Mouse (Mus musculus) forebrain, embryonic 10.5 days (tissue): ENCODE measurements at regions not wholly inside any gene's neighbourhood (a gene's known extent, or its start where the extent isn't known, plus 50 kb on each side); places are given as distances from the start of the nearest gene placed in this dataset.

ENCODE experiments used
- DNase-seq: peaks from one replicate; pipeline ENCODE4 v3.0.0-alpha.2; 2017; ENCODE audit warnings: low spot score; ENCODE audit errors: extremely low spot score
- H3K27ac ChIP-seq: fragments of 300-500 bp; sonication (generic); 2 replicates; pipeline ENCODE4 v1.5.1; 2016; ENCODE audit warnings: mild to moderate bottlenecking
- H3K27me3 ChIP-seq: fragments of 300-500 bp; sonication (generic); 2 replicates; pipeline ENCODE4 v1.6.1; 2016; ENCODE audit warnings: mild to moderate bottlenecking; ENCODE audit not compliant: poor library complexity, severe bottlenecking
- H3K36me3 ChIP-seq: fragments of 300-500 bp; sonication (generic); replicated peaks from 2 replicates; pipeline ENCODE4 v1.6.1; 2016; ENCODE audit warnings: mild to moderate bottlenecking, moderate library complexity
- H3K4me1 ChIP-seq: fragments of 300-500 bp; sonication (generic); 2 replicates; pipeline ENCODE4 v1.6.1; 2016
- H3K4me3 ChIP-seq: fragments of 300-500 bp; sonication (generic); 2 replicates; pipeline ENCODE4 v1.5.1; 2016; ENCODE audit warnings: mild to moderate bottlenecking, moderate library complexity
- H3K9me3 ChIP-seq: fragments of 300-500 bp; sonication (generic); 2 replicates; pipeline ENCODE4 v1.6.1; 2016; ENCODE audit warnings: mild to moderate bottlenecking, moderate library complexity
- WGBS: fragments of 180-500 bp; shearing (Covaris S2); methylation state at CpG from one replicate; pipeline ENCODE4 v1.1.7; 2016; 5-methylcytosine and 5-hydroxymethylcytosine counted together

DNA sequence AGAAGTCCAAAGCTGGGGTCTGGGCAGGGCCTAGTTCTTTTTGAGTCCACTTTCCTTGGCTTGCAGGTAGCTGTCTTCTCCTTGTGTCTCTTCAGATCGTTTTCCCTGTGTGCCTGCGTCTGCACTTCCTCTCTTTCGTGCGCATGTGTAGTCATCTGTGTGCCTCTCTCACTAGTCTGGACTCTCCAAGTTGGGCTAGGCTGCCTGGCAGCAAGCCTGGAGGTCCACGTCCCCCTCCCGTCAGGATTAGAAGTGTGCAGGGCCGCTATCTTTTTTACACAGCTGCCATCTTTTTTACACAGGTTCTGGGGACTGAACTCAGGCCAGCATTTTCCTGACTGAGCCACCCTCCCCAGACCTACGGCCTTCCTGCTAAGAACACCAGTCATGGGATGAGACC, 55.8 kb upstream of the Sec14l1 start:
- Histone ChIP-seq H3K36me3 (no peaks in the 10 kb centered on the region), H3K4me1 (peaks cover 44% of the 10 kb centered on the region), H3K27me3 (peaks cover 26% of the 10 kb centered on the region), H3K9me3 (no peaks in the 10 kb centered on the region), H3K4me3 (no peak overlapping the region), H3K27ac (no peak overlapping the region)
- DNase-seq = no peak
- 73% methylated on average over 8 of the region's 8 CpGs for WGBS

- no peak for DNase-seq
- Histone ChIP-seq H3K27me3 (peaks cover 26% of the 10 kb centered on the region), H3K4me3 (peak overlapping the region; percentile 38), H3K9me3 (no peaks in the 10 kb centered on the region), H3K4me1 (peaks cover 46% of the 10 kb centered on the region), H3K27ac (peak overlapping the region; percentile 75), H3K36me3 (no peaks in the 10 kb centered on the region)
- 4% methylated on average over 19 of the region's 19 CpGs for WGBS
These were observed 54.8 kb upstream of the Sec14l1 start for GRCm38 (mm10) chr11:117059981-117060705.

DNA sequence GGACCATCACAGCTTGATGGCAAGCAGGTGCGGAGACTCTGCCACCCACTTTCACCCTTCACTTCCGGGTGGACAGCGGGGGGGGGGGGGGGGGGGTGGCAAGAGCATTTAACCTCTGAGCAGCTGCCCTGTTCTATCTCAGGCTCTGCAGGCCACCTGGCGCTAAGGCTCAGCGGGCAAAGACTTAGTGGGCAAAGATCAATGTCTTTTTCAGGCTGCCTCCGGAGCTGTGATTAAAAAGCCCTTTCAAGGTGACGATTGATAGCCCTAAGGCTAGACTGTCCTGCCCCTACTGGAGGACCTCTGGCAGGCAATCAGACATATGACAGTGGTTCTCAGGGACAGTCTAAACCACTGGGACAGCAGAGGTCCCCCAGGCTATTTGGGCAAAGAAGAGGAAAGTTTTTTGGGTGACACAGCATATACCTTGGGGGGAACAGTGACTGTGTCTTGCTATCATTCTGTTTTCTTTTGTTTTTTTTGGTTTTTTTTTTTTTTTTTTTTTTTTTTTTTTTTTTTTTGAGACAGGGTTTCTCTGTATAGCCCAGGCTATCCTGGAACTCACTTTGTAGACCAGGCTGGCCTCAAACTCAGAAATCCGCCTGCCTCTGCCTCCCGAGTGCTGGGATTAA, 54.1 kb upstream of the Sec14l1 start:
- peaks cover 46% of the 10 kb centered on the region for H3K4me1 ChIP-seq
- peak overlapping the region; percentile 75 for H3K27ac ChIP-seq
- H3K36me3 ChIP-seq = no peaks in the 10 kb centered on the region
- peaks cover 26% of the 10 kb centered on the region for H3K27me3 ChIP-seq
- no peaks in the 10 kb centered on the region for H3K9me3 ChIP-seq
- H3K4me3 ChIP-seq = peak overlapping the region; percentile 38
- no peak for DNase-seq
- WGBS = 29% methylated on average over 9 of the region's 9 CpGs

DNA sequence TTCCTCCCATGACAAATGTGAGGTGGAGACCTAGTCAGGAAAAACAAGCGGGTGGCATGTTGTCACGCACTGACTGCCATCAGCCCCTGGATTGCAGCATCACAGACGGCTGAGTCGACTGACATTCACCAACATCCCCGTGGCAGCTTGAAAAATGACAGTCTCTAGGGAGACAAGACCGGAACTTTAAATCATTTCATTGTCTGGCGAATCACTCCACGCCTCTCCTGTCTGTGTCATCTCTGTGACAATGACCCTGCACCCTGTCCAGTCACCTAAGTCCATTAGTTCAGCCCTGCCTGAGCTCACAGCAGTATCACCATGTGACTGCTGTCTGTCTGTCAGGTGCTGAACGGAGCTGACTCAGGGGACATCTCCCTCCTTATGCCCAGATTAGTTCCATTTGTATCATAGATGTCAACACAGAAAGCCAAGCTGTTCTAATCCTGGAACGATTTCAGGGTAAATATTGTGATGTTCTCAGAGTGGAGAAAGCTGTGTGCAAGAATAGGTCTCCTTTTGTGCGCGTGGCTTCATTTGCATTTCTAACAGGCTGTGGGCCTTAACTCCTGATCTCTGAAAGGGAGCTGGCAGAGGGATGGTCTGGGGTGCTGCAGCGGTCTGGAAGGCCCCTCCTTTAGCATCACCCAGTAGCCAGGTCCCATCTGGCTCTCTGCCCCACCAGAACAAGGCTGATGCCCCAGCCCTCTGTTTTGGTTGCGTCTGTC, 52.0 kb upstream of the Sec14l1 start:
- Histone ChIP-seq H3K9me3 (no peaks in the 10 kb centered on the region), H3K27ac (no peak overlapping the region), H3K4me3 (no peak overlapping the region), H3K27me3 (peaks cover 20% of the 10 kb centered on the region), H3K4me1 (peaks cover 39% of the 10 kb centered on the region), H3K36me3 (no peaks in the 10 kb centered on the region)
- 79% methylated on average over 14 of the region's 14 CpGs for WGBS
- no peak for DNase-seq
